Mouse (Mus musculus): Measurements from ENCODE around the gene Cfap43. TPM values are rescaled to one million over a fixed set of nuclear protein-coding genes. Genes with fewer than 3 reads are reported as not detected.

Gene Cfap43
- polyA plus RNA-seq, 1 experiment from 2014 or later, result not detected

DNA sequence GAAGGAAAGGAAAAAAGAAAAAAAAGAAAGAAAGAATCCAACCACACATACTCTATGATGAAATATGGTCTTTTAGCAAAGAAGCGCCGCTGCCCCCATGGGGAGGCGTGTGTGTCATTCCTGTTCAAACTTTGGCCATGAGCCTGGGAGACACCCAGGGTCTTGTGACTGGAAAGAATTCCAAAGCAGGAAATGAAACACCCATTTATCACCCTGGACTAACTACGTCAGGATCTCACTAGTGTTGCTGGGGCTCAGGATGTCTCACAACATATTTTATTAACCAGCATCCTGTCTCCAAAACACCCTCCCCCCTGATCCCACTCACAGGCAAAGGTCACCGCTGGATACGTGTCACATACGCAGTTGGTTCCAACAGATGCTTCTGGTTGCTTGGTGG is 32.5 kb downstream of the Cfap43 start:
- no peak for ATAC-seq (replicated peaks; ENCODE audit: insufficient number of reproducible peaks, low FRiP score, low TSS enrichment)
- Histone ChIP-seq H3K9ac (ENCODE audit: low read depth, low read length) (no peak overlapping the region), H3K4me3 (ENCODE audit: low read depth, low read length) (no peak overlapping the region), H3K9me3 (replicated peaks; ENCODE audit: control insufficient read depth, low read length) (no peaks in the 10 kb centered on the region), H3K4me1 (ENCODE audit: control insufficient read depth, insufficient read depth, low read length) (peaks cover 16% of the 10 kb centered on the region), H3K36me3 (ENCODE audit: control insufficient read depth, insufficient read depth, low read length) (no peaks in the 10 kb centered on the region), H3K4me2 (no peak overlapping the region), H3K27ac (ENCODE audit: low read depth, low read length) (no peak overlapping the region), H3K27me3 (ENCODE audit: control insufficient read depth, insufficient read depth, low read length) (no peaks in the 10 kb centered on the region)
- WGBS (ENCODE audit: insufficient replicate concordance), result 51% methylated on average over 7 of the region's 7 CpGs

DNA sequence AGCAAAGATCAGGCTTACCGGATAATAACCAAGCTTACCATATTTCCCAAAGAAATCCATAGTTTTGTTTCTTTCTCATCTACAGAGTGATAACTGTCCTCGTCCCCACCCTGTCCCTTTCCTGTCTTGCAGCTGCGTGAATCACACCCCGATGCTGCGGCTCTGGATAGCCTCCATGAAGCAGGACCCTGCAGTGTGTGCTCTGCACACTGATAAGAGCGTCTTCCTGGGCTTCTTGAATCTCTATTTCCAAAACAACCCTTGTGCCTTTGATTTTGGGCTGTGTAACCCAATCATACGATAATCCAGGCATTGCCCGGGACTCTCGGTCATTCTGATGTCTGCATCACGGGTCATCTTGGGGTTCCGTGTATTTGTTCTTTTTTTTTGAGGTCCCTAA is 33.2 kb downstream of the Cfap43 start:
- Histone ChIP-seq H3K36me3 (ENCODE audit: control insufficient read depth, insufficient read depth, low read length) (no peaks in the 10 kb centered on the region), H3K4me3 (ENCODE audit: low read depth, low read length) (no peak overlapping the region), H3K9ac (ENCODE audit: low read depth, low read length) (0 out of 2 replicates have a peak overlapping the region, but pooled peaks have one; percentile 2), H3K27me3 (ENCODE audit: control insufficient read depth, insufficient read depth, low read length) (no peaks in the 10 kb centered on the region), H3K4me1 (ENCODE audit: control insufficient read depth, insufficient read depth, low read length) (peaks cover 16% of the 10 kb centered on the region), H3K27ac (ENCODE audit: low read depth, low read length) (no peak overlapping the region), H3K9me3 (replicated peaks; ENCODE audit: control insufficient read depth, low read length) (no peaks in the 10 kb centered on the region), H3K4me2 (no peak overlapping the region)
- WGBS (ENCODE audit: insufficient replicate concordance), result 61% methylated on average over 11 of the region's 11 CpGs
- no peak for ATAC-seq (replicated peaks; ENCODE audit: insufficient number of reproducible peaks, low FRiP score, low TSS enrichment)

- Histone ChIP-seq H3K4me1 (ENCODE audit: control insufficient read depth, insufficient read depth, low read length) (peaks cover 16% of the 10 kb centered on the region), H3K27ac (ENCODE audit: low read depth, low read length) (no peak overlapping the region), H3K4me2 (no peak overlapping the region), H3K27me3 (ENCODE audit: control insufficient read depth, insufficient read depth, low read length) (no peaks in the 10 kb centered on the region), H3K4me3 (ENCODE audit: low read depth, low read length) (no peak overlapping the region), H3K9me3 (replicated peaks; ENCODE audit: control insufficient read depth, low read length) (no peaks in the 10 kb centered on the region), H3K36me3 (ENCODE audit: control insufficient read depth, insufficient read depth, low read length) (no peaks in the 10 kb centered on the region), H3K9ac (ENCODE audit: low read depth, low read length) (no peak overlapping the region)
- 0 out of 2 replicates have a peak, but pooled peaks have one; percentile 11 for ATAC-seq (replicated peaks; ENCODE audit: insufficient number of reproducible peaks, low FRiP score, low TSS enrichment)
- WGBS (ENCODE audit: insufficient replicate concordance), result 42% methylated on average over 7 of the region's 7 CpGs
These were observed 33.8 kb downstream of the Cfap43 start for GRCm38 (mm10) chr19:47885191-47885743.

GRCm38 (mm10) chr19:47884296-47885085 is 34.6 kb downstream of the Cfap43 start:
- no peak for ATAC-seq (replicated peaks; ENCODE audit: insufficient number of reproducible peaks, low FRiP score, low TSS enrichment)
- H3K27me3 ChIP-seq (ENCODE audit: control insufficient read depth, insufficient read depth, low read length), result no peaks in the 10 kb centered on the region
- WGBS (ENCODE audit: insufficient replicate concordance), result 72% methylated on average over 13 of the region's 13 CpGs
- H3K4me2 ChIP-seq, result no peak overlapping the region
- H3K9ac ChIP-seq (ENCODE audit: low read depth, low read length), result no peak overlapping the region
- H3K4me3 ChIP-seq (ENCODE audit: low read depth, low read length), result no peak overlapping the region
- no peaks in the 10 kb centered on the region for H3K36me3 ChIP-seq (ENCODE audit: control insufficient read depth, insufficient read depth, low read length)
- H3K9me3 ChIP-seq (replicated peaks; ENCODE audit: control insufficient read depth, low read length), result no peaks in the 10 kb centered on the region
- no peak overlapping the region for H3K27ac ChIP-seq (ENCODE audit: low read depth, low read length)
- peaks cover 16% of the 10 kb centered on the region for H3K4me1 ChIP-seq (ENCODE audit: control insufficient read depth, insufficient read depth, low read length)

DNA sequence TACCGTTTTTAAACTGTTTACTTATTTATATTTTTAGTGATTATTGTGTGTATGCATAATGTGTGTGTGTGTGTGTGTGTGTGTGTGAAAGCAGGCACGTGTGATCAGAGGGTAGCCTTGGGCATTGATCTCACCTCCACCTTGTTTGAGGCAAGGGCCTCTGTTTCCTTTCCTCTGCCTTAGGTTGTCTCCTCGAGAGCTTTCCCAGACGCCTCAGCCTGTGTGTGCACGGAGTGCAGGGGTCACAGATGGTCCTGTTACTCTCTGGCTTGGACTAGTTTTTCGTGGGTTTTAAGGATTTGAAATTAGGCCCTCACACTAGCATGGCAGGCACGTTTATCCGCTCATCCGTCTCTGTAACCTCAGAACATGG is 36.2 kb downstream of the Cfap43 start:
- no peak for ATAC-seq (replicated peaks; ENCODE audit: insufficient number of reproducible peaks, low FRiP score, low TSS enrichment)
- WGBS (ENCODE audit: insufficient replicate concordance), result 51% methylated on average over 9 of the region's 9 CpGs
- H3K4me3 ChIP-seq (ENCODE audit: low read depth, low read length), result no peak overlapping the region
- no peaks in the 10 kb centered on the region for H3K9me3 ChIP-seq (replicated peaks; ENCODE audit: control insufficient read depth, low read length)
- no peak overlapping the region for H3K4me2 ChIP-seq
- H3K36me3 ChIP-seq (ENCODE audit: control insufficient read depth, insufficient read depth, low read length), result no peaks in the 10 kb centered on the region
- H3K27ac ChIP-seq (ENCODE audit: low read depth, low read length), result no peak overlapping the region
- H3K4me1 ChIP-seq (ENCODE audit: control insufficient read depth, insufficient read depth, low read length), result peaks cover 16% of the 10 kb centered on the region
- H3K27me3 ChIP-seq (ENCODE audit: control insufficient read depth, insufficient read depth, low read length), result no peaks in the 10 kb centered on the region
- H3K9ac ChIP-seq (ENCODE audit: low read depth, low read length), result no peak overlapping the region

- no peaks in the 10 kb centered on the region for H3K9me3 ChIP-seq (replicated peaks; ENCODE audit: control insufficient read depth, low read length)
- H3K27me3 ChIP-seq (ENCODE audit: control insufficient read depth, insufficient read depth, low read length), result no peaks in the 10 kb centered on the region
- no peak overlapping the region for H3K4me3 ChIP-seq (ENCODE audit: low read depth, low read length)
- peaks cover 16% of the 10 kb centered on the region for H3K4me1 ChIP-seq (ENCODE audit: control insufficient read depth, insufficient read depth, low read length)
- no peak overlapping the region for H3K4me2 ChIP-seq
- H3K9ac ChIP-seq (ENCODE audit: low read depth, low read length), result no peak overlapping the region
- no peak overlapping the region for H3K27ac ChIP-seq (ENCODE audit: low read depth, low read length)
- no peaks in the 10 kb centered on the region for H3K36me3 ChIP-seq (ENCODE audit: control insufficient read depth, insufficient read depth, low read length)
- WGBS (ENCODE audit: insufficient replicate concordance), result 20% methylated on average over 11 of the region's 11 CpGs
- ATAC-seq (replicated peaks; ENCODE audit: insufficient number of reproducible peaks, low FRiP score, low TSS enrichment), result no peak
These were observed 36.8 kb downstream of the Cfap43 start for GRCm38 (mm10) chr19:47882151-47882881.

- H3K4me2 ChIP-seq, result no peak overlapping the region
- ATAC-seq (replicated peaks; ENCODE audit: insufficient number of reproducible peaks, low FRiP score, low TSS enrichment), result no peak
- H3K36me3 ChIP-seq (ENCODE audit: control insufficient read depth, insufficient read depth, low read length), result no peaks in the 10 kb centered on the region
- WGBS (ENCODE audit: insufficient replicate concordance), result 74% methylated on average over 7 of the region's 7 CpGs
- H3K4me3 ChIP-seq (ENCODE audit: low read depth, low read length), result no peak overlapping the region
- no peaks in the 10 kb centered on the region for H3K27me3 ChIP-seq (ENCODE audit: control insufficient read depth, insufficient read depth, low read length)
- H3K9me3 ChIP-seq (replicated peaks; ENCODE audit: control insufficient read depth, low read length), result no peaks in the 10 kb centered on the region
- peaks cover 16% of the 10 kb centered on the region for H3K4me1 ChIP-seq (ENCODE audit: control insufficient read depth, insufficient read depth, low read length)
- H3K27ac ChIP-seq (ENCODE audit: low read depth, low read length), result no peak overlapping the region
- H3K9ac ChIP-seq (ENCODE audit: low read depth, low read length), result no peak overlapping the region
These were observed 37.5 kb downstream of the Cfap43 start for GRCm38 (mm10) chr19:47881538-47881937.

DNA sequence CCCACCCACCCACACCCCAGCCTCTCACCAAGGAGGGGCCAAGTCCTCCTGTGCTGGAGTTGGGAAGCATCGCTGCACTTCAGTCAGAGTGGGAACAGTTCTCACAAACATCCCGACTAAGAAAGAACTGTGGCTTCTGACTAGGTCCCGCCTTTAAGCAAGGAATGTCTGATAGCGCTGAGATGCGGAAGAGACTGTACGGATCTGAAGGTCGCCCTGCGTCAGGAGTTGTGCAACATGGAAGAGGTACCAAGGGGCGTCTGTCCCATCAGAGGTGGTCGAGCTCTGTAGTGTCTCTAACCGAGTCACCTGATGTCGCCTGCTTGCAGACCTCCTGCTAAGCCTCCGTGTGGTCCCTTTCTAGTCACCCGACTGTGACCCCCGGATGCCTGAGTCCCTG is 42.8 kb downstream of the Cfap43 start:
- Histone ChIP-seq H3K9ac (ENCODE audit: low read depth, low read length) (no peak overlapping the region), H3K4me3 (ENCODE audit: low read depth, low read length) (no peak overlapping the region), H3K27ac (ENCODE audit: low read depth, low read length) (no peak overlapping the region), H3K4me1 (ENCODE audit: control insufficient read depth, insufficient read depth, low read length) (peaks cover 2% of the 10 kb centered on the region; the same call in 1 of the 2 replicates), H3K9me3 (replicated peaks; ENCODE audit: control insufficient read depth, low read length) (no peaks in the 10 kb centered on the region), H3K27me3 (ENCODE audit: control insufficient read depth, insufficient read depth, low read length) (no peaks in the 10 kb centered on the region), H3K4me2 (peak overlapping the region; percentile 22; the same call in 1 of the 2 replicates), H3K36me3 (ENCODE audit: control insufficient read depth, insufficient read depth, low read length) (no peaks in the 10 kb centered on the region)
- ATAC-seq (replicated peaks; ENCODE audit: insufficient number of reproducible peaks, low FRiP score, low TSS enrichment), result no peak
- WGBS (ENCODE audit: insufficient replicate concordance), result 62% methylated on average over 15 of the region's 15 CpGs
